ENCODE assay signal across 22 mouse cellular contexts in the genomic region with DNA sequence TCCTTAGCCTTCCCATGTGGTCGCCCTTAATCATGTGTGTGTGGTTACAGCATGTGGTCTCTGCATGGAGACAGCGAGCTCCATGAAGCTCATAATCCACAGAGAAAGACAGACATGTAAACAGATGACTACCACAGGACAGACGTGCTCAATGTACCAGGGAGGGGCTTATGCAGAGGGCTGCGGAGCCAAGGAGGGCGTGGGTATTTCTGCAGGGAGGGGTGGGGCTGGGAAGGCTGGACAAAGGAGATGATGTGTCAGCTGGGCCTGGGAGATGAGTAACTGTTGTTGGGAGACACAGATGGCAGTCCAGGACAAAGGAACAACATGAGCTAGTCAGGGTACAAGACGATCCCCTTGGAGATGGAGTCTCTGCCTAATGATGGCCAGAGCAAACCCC. TPM values are rescaled to one million over a fixed set of nuclear protein-coding genes. Genes with fewer than 3 reads are reported as not detected.
DNase-seq lines count a peak whose midpoint lies in the region; ATAC-seq lines count a peak whose summit lies in the region.
"Had no signal": no experiment of that assay in that cellular context is flagged by ENCODE, and none has a peak within 500 bp of the region (broad histone marks: within the 10 kb centered on the region; RNA-seq: fewer than 3 reads in every experiment).

No protein-coding gene starts in this region.

- H3K4me1 ChIP-seq in hindbrain, embryonic 10.5 days (replicated peaks): peaks cover 22% of the 10 kb centered on the region
- no peaks in the 10 kb centered on the region for H3K4me1 ChIP-seq in hindbrain, embryonic 14.5 days (replicated peaks; ENCODE audit: control insufficient read depth, insufficient read depth, low read length)
- H3K4me1 ChIP-seq: hindbrain, embryonic 15.5 days; liver, embryonic 12.5 days; midbrain, embryonic 12.5 days had no signal

- peaks cover 17% of the 10 kb centered on the region; the same call in 1 of the 2 replicates for H3K27me3 ChIP-seq in hindbrain, embryonic 10.5 days (ENCODE audit: insufficient read depth, poor library complexity, severe bottlenecking)
- no peaks in the 10 kb centered on the region for H3K27me3 ChIP-seq in hindbrain, embryonic 14.5 days (ENCODE audit: control insufficient read depth, insufficient read depth, low read length)
- H3K27me3 ChIP-seq: hindbrain, embryonic 15.5 days had no signal

- peak overlapping the region; percentile 59; the same call in 1 of the 2 replicates for H3K27ac ChIP-seq in hindbrain, embryonic 10.5 days
- no peak overlapping the region for H3K27ac ChIP-seq in hindbrain, embryonic 14.5 days
- H3K27ac ChIP-seq: forebrain, embryonic 13.5 days; heart, embryonic 10.5 days; hindbrain, embryonic 15.5 days; kidney, embryonic 15.5 days; limb, embryonic 12.5 days; liver, embryonic 12.5 days; midbrain, embryonic 12.5 days had no signal

- H3K9me3 ChIP-seq in hindbrain, embryonic 10.5 days: no peaks in the 10 kb centered on the region
- no peaks in the 10 kb centered on the region for H3K9me3 ChIP-seq in hindbrain, embryonic 14.5 days (ENCODE audit: control insufficient read depth, low read length)
- H3K9me3 ChIP-seq: forebrain, embryonic 13.5 days; heart, embryonic 10.5 days; hindbrain, embryonic 15.5 days; kidney, embryonic 15.5 days; limb, embryonic 12.5 days; liver, embryonic 12.5 days; midbrain, embryonic 12.5 days had no signal

- no peak for ATAC-seq in hindbrain, embryonic 14.5 days (ENCODE audit: low FRiP score)
- ATAC-seq: forebrain, embryonic 13.5 days; intestine, postnatal 0 days; liver, embryonic 12.5 days had no signal

- no peak overlapping the region for H3K4me3 ChIP-seq in hindbrain, embryonic 10.5 days
- no peak overlapping the region for H3K4me3 ChIP-seq in hindbrain, embryonic 14.5 days (replicated peaks; ENCODE audit: low read length)
- H3K4me3 ChIP-seq: forebrain, embryonic 13.5 days; heart, embryonic 10.5 days; hindbrain, embryonic 15.5 days; kidney, embryonic 15.5 days; limb, embryonic 12.5 days; liver, embryonic 12.5 days; midbrain, embryonic 12.5 days had no signal

- no peak overlapping the region for H3K9ac ChIP-seq in hindbrain, embryonic 14.5 days
- H3K9ac ChIP-seq: forebrain, embryonic 13.5 days; hindbrain, embryonic 15.5 days; kidney, embryonic 15.5 days; limb, embryonic 12.5 days; liver, embryonic 12.5 days; lung, embryonic 14.5 days; midbrain, embryonic 12.5 days had no signal

- no peak overlapping the region for H3K4me2 ChIP-seq in hindbrain, embryonic 14.5 days (replicated peaks)
- H3K4me2 ChIP-seq: forebrain, embryonic 13.5 days; hindbrain, embryonic 15.5 days; kidney, embryonic 15.5 days; limb, embryonic 12.5 days; liver, embryonic 12.5 days; lung, embryonic 14.5 days; midbrain, embryonic 12.5 days had no signal

- no peaks in the 10 kb centered on the region for H3K36me3 ChIP-seq in hindbrain, embryonic 10.5 days
- H3K36me3 ChIP-seq in hindbrain, embryonic 14.5 days (replicated peaks; ENCODE audit: control insufficient read depth, insufficient read depth): no peaks in the 10 kb centered on the region
- H3K36me3 ChIP-seq: heart, embryonic 10.5 days; hindbrain, embryonic 15.5 days; kidney, embryonic 15.5 days; limb, embryonic 12.5 days; liver, embryonic 12.5 days; midbrain, embryonic 12.5 days had no signal

- WGBS in hindbrain, embryonic 10.5 days: 66% methylated on average over 6 of the region's 6 CpGs
- WGBS in hindbrain, embryonic 14.5 days: 57% methylated on average over 6 of the region's 6 CpGs

- DNase-seq in hindbrain, embryonic 10.5 days (ENCODE audit: low spot score): no peak
- no peak for DNase-seq in hindbrain, embryonic 14.5 days (ENCODE audit: low spot score)
- DNase-seq in 3T3-L1 (ENCODE audit: low read depth, low spot score) (peak; percentile 65), ZHBTc4 (ENCODE audit: low read depth, low spot score) (peak; percentile 60)
- DNase-seq in skeletal muscle tissue, adult 2 months (ENCODE audit: low read depth, low spot score): peak; percentile 58
- DNase-seq in kidney, postnatal 25 days: no peak
- DNase-seq in gastrocnemius, postnatal 25 days: no peak
- DNase-seq: cerebellum, adult 9-11 months; gastrocnemius, postnatal 36 days; lung, embryonic 14.5 days had no signal

RNA-seq across cellular contexts. Expression of a gene that starts 2.1 kb away (rescaled TPM):
- 0.34 TPM in 1 of 2 replicates, not detected in the other for polyA plus RNA-seq in hindbrain, embryonic 10.5 days (2016; fragmentation: Nextera tagmentation; extraction: Ambion mirVana)
- 0.12 and 0.21 TPM in 2 replicates for polyA plus RNA-seq in hindbrain, embryonic 14.5 days (2014; fragmentation: Nextera tagmentation; extraction: Ambion mirVana)
- total RNA-seq in gastrocnemius, postnatal 25 days (2021): not detected
- total RNA-seq: gastrocnemius, postnatal 36 days; megakaryocyte progenitor cell, adult 5-6 weeks had no signal
- polyA plus RNA-seq: thymus, postnatal 0 days had no signal

RNA-seq across cellular contexts. Expression of a gene that starts 5.4 kb away (rescaled TPM):
- polyA plus RNA-seq in hindbrain, embryonic 10.5 days (2016; fragmentation: Nextera tagmentation; extraction: Ambion mirVana): 0.09 and 0.33 TPM in 2 replicates
- 0.43 and 1.1 TPM in 2 replicates for polyA plus RNA-seq in hindbrain, embryonic 14.5 days (2014; fragmentation: Nextera tagmentation; extraction: Ambion mirVana)
- total RNA-seq in gastrocnemius, postnatal 25 days (2021): not detected
- total RNA-seq: gastrocnemius, postnatal 36 days; megakaryocyte progenitor cell, adult 5-6 weeks had no signal
- polyA plus RNA-seq: cortical plate, adult 2 months; embryonic facial prominence, embryonic 11.5 days; liver, embryonic 12.5 days had no signal

RNA-seq across cellular contexts. Expression of a gene that starts 9.8 kb away (rescaled TPM):
- polyA plus RNA-seq in hindbrain, embryonic 10.5 days (2016; fragmentation: Nextera tagmentation; extraction: Ambion mirVana): 36.4 and 38.1 TPM in 2 replicates
- 40.8 and 44.0 TPM in 2 replicates for polyA plus RNA-seq in hindbrain, embryonic 14.5 days (2014; fragmentation: Nextera tagmentation; extraction: Ambion mirVana)
- total RNA-seq in gastrocnemius, postnatal 25 days (2021): 10 to 100 TPM; 21.9 to 24.6 TPM

RNA-seq across cellular contexts. Expression of a gene that starts 21.8 kb away (rescaled TPM):
- 22.4 and 23.2 TPM in 2 replicates for polyA plus RNA-seq in hindbrain, embryonic 10.5 days (2016; fragmentation: Nextera tagmentation; extraction: Ambion mirVana)
- polyA plus RNA-seq in hindbrain, embryonic 14.5 days (2014; fragmentation: Nextera tagmentation; extraction: Ambion mirVana): 4.4 and 4.9 TPM in 2 replicates
- total RNA-seq in gastrocnemius, postnatal 25 days (2021): under 1 TPM in 1 of 2 experiments, not detected in 1; 0.38 TPM

RNA-seq across cellular contexts. Expression of a gene that starts 34.9 kb away (rescaled TPM):
- polyA plus RNA-seq in hindbrain, embryonic 10.5 days (2016; fragmentation: Nextera tagmentation; extraction: Ambion mirVana): 0.47 and 0.73 TPM in 2 replicates
- polyA plus RNA-seq in hindbrain, embryonic 14.5 days (2014; fragmentation: Nextera tagmentation; extraction: Ambion mirVana): 0.46 and 1.1 TPM in 2 replicates
- total RNA-seq in gastrocnemius, postnatal 25 days (2021): 10 to 100 TPM; 23.0 to 23.7 TPM

Comparison
In these comparisons a context has a peak if more than half of its experiments do, and no peak if none do; other contexts are left out.
1. DNase-seq: peak in 3T3-L1 (single experiment), ZHBTc4 (single experiment) and skeletal muscle tissue, adult 2 months (single experiment); none in hindbrain, embryonic 10.5 days (single experiment), hindbrain, embryonic 14.5 days (single experiment), kidney, postnatal 25 days (0 of 2) and gastrocnemius, postnatal 25 days (single experiment).